Mouse (Mus musculus): ENCODE data around the gene Srpk2.
"Not testable (repeated sequence)": the region's sequence is repeated elsewhere in the genome, so short reads cannot be mapped to it uniquely, and the experiment has no call there.

Gene Srpk2

GRCm38 (mm10) chr5:23684517-23684916 is at the start of gene Srpk2:
Gene Srpk2, minus strand, starts transcription at chr5:23684617.
- DNase-seq (ENCODE audit: low read depth), result no peak

- peak; percentile 75 for DNase-seq (ENCODE audit: low read depth)
Observed at GRCm38 (mm10) chr5:23721956-23722355, 37.5 kb upstream of the Srpk2 start.

- peak; percentile 95 for DNase-seq (ENCODE audit: low read depth)
Observed at GRCm38 (mm10) chr5:23718881-23719328, 34.5 kb upstream of the Srpk2 start.

GRCm38 (mm10) chr5:23718182-23718534 is 33.7 kb upstream of the Srpk2 start:
- DNase-seq (ENCODE audit: low read depth), result no peak

- DNase-seq (ENCODE audit: low read depth), result no peak
Observed at GRCm38 (mm10) chr5:23717469-23718181, 33.2 kb upstream of the Srpk2 start.

GRCm38 (mm10) chr5:23713401-23714335 is 29.3 kb upstream of the Srpk2 start:
- DNase-seq (ENCODE audit: low read depth), result peak; percentile 79

GRCm38 (mm10) chr5:23712130-23713001 is 27.9 kb upstream of the Srpk2 start:
- DNase-seq (ENCODE audit: low read depth), result peak; percentile 81

GRCm38 (mm10) chr5:23711671-23712129 is 27.3 kb upstream of the Srpk2 start:
- DNase-seq (ENCODE audit: low read depth), result not testable (repeated sequence)

- DNase-seq (ENCODE audit: low read depth), result no peak
Observed at GRCm38 (mm10) chr5:23711244-23711643, 26.8 kb upstream of the Srpk2 start.

GRCm38 (mm10) chr5:23709661-23710060 is 25.2 kb upstream of the Srpk2 start:
- no peak for DNase-seq (ENCODE audit: low read depth)

GRCm38 (mm10) chr5:23706601-23707597 is 22.5 kb upstream of the Srpk2 start:
- not testable (repeated sequence) for DNase-seq (ENCODE audit: low read depth)

GRCm38 (mm10) chr5:23697457-23697856 is 13.0 kb upstream of the Srpk2 start:
- no peak for DNase-seq (ENCODE audit: low read depth)

- peak; percentile 28 for DNase-seq (ENCODE audit: low read depth)
Observed at GRCm38 (mm10) chr5:23683431-23683830, 986 bp downstream of the Srpk2 start.

- no peak for DNase-seq (ENCODE audit: low read depth)
Observed at GRCm38 (mm10) chr5:23679006-23679405, 5.4 kb downstream of the Srpk2 start.

GRCm38 (mm10) chr5:23677883-23678282 is 6.5 kb downstream of the Srpk2 start:
- DNase-seq (ENCODE audit: low read depth), result no peak

GRCm38 (mm10) chr5:23677072-23677453 is 7.4 kb downstream of the Srpk2 start:
- peak; percentile 27 for DNase-seq (ENCODE audit: low read depth)

GRCm38 (mm10) chr5:23676156-23677071 is 8.0 kb downstream of the Srpk2 start:
- DNase-seq (ENCODE audit: low read depth), result peak; percentile 36

- peak; percentile 43 for DNase-seq (ENCODE audit: low read depth)
Observed at GRCm38 (mm10) chr5:23675499-23676155, 8.8 kb downstream of the Srpk2 start.
